Mouse (Mus musculus): Measurements from ENCODE around the gene Ces1c. TPM values are rescaled to one million over a fixed set of nuclear protein-coding genes. Genes with fewer than 3 reads are reported as not detected.

Gene Ces1c
- not detected in 2 replicates for polyA plus RNA-seq (2016; fragmentation: Nextera tagmentation; extraction: Ambion mirVana)

DNA sequence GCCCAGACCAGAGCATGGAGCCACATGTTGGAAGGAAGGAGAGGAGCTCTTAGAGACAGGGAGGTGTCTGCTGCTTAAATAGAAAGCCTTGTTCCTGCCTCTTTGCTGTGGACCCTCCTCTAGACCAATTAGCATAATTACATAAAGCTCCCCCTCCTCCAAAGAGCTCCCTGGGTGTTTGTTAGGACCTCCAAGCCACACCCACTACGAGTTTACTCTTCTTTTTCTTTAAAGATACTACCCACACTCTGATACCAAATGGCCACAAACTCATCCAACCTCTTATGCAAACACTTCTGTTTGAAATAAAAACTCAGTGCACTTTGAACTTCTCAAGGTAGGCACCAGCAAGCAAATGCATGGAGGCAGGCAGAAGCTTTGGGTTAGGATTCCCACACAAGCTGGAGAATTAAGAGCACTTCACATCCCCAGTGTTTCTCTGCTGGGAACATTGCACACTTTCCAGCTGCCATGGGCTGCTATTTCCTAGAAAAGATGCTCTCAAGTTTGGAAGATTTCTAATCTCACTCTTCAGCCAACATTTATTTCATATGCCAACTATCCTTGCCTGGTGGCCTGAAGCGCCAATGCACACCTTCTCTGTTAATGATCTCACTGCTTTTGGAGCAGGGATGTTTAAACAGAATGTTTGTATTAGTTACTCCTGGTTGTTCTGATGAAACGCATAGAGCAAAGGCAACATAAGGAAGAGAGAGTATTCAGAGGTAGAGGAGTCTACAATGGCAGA, at the start of gene Ces1c:
Gene Ces1c (minus strand): TSS at position 51 of the 748 bp plus-strand sequence.
- Histone ChIP-seq H3K4me3 (no peak within 1 kb of the TSS), H3K36me3 (no peaks in the 10 kb centered on the region), H3K9me3 (no peaks in the 10 kb centered on the region), H3K27me3 (ENCODE audit: insufficient read depth, poor library complexity, severe bottlenecking) (no peaks in the 10 kb centered on the region), H3K4me1 (no peaks in the 10 kb centered on the region), H3K27ac (no peak within 1 kb of the TSS)
- no peak for DNase-seq (ENCODE audit: low spot score)
- WGBS = 76% methylated on average over 3 of the region's 3 CpGs

DNA sequence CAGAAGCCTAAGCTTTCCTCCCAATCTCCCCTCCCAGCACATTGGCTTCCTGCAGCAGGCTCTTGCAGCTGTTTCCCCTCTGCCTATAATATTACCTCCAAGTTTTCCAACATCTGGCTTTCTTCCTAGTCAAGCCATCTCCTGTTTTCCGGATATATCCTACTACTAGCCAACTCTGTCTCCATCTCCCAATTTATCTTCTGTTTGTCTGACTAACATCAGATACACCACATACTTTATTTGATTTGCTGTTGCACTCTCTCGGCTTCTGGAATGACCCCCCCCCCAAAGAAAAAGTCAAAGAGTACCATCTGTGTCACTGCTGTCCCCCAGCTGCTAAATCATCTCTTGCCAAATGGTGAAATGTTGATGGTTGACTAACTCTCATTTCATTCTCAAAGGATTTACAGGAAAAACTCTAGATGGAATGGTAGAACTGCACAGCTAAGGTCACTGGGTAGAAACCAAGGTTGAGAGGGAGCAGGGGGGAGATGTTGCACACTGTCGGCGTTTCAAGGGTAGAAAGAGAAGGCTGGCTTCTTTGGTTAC, 49.6 kb upstream of the Ces1c start:
- no peak overlapping the region for H3K27ac ChIP-seq
- DNase-seq (ENCODE audit: low spot score) = no peak
- whole genome bisulfite sequencing = 81% methylated on average over 4 of the region's 4 CpGs

DNA sequence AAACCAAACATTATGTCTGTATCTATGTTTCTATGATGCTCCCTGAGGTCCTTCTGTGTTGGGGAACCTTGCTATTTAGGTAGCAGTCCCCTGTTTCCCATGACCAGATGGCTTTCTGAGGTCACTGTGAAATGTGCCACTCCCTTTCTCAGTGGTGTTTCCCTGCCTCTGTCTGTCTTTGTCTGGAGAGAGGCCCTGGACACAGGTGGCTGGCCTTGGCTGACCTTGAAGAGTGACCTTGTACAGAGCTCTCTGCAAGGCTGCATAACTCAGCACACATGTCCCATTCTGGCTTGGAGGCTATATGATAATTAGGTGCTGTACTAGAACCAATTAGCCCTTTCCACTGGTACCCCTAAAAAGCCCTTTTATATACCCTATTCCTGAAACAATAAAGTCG, 45.5 kb upstream of the Ces1c start:
- DNase-seq (ENCODE audit: low spot score) = no peak
- Histone ChIP-seq H3K36me3 (no peaks in the 10 kb centered on the region), H3K27me3 (ENCODE audit: insufficient read depth, poor library complexity, severe bottlenecking) (no peaks in the 10 kb centered on the region), H3K9me3 (no peaks in the 10 kb centered on the region), H3K4me1 (peaks cover 6% of the 10 kb centered on the region; the same call in 1 of the 2 replicates), H3K27ac (no peak overlapping the region), H3K4me3 (no peak overlapping the region)
- WGBS = 75% methylated on average over 1 of the region's 1 CpGs

More for the DNA sequence above, 49.6 kb upstream of the Ces1c start:
- H3K4me3 ChIP-seq = no peak overlapping the region
- H3K9me3 ChIP-seq = no peaks in the 10 kb centered on the region
- H3K4me1 ChIP-seq = peaks cover 3% of the 10 kb centered on the region; the same call in 1 of the 2 replicates
- H3K36me3 ChIP-seq = no peaks in the 10 kb centered on the region
- no peaks in the 10 kb centered on the region for H3K27me3 ChIP-seq (ENCODE audit: insufficient read depth, poor library complexity, severe bottlenecking)

DNA sequence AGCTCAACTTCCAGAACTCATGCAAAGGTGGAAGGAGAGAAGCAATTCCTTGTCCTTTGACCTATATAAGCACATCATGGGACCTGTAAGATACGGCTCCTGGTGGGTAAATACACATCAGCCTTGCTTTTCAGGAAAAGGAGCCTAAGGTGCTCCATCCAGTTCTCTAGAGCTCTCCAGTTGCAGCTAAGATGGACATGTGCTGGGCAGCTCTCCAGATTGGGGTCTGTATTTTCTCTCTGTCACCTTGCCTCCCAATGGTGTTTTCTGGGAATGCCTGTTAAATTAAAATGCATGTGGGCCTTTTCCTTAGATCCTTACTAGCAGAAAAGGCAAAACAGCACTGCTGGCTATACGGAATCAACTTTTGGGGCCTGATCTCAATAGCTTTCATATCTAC, 43.5 kb upstream of the Ces1c start:
- Histone ChIP-seq H3K4me1 (peaks cover 6% of the 10 kb centered on the region; the same call in 1 of the 2 replicates), H3K27ac (no peak overlapping the region), H3K4me3 (no peak overlapping the region), H3K9me3 (no peaks in the 10 kb centered on the region), H3K36me3 (no peaks in the 10 kb centered on the region), H3K27me3 (ENCODE audit: insufficient read depth, poor library complexity, severe bottlenecking) (no peaks in the 10 kb centered on the region)
- no peak for DNase-seq (ENCODE audit: low spot score)
- WGBS = 84% methylated on average over 2 of the region's 2 CpGs

DNA sequence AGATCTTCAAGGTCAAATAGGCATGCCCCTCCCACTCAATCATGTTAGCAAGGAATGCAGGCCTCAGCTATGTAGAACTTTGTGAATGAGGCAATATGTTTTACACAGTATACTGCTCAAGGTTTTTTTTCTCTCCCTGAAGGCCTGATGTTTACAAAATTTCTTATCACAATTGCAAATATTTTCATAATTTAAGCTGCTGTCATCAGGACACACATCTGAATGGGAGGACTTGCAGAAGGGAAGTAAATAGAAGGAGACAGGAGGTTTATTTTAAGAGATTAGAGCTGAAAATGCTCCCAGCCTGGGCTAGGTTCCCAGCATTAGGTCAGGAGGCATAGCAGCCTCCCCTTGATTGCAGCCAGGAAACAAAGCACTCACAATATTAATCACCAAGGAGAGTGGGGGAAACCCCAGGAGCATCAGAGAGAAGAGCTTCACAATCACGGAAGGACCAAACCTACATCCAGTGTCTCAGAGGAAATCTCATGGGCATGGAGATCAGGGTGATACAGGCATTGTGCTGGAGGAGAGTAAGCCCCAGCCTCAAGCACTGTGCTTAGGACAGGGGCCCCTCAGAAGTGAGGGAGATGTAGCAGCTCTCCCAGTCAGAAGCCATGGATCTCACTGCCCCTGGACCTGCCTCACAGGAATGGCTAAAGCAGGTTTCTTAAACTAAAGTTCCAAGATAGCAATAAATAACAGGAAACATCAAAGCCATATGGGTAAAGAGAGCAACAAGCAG, 40.9 kb upstream of the Ces1c start:
- no peaks in the 10 kb centered on the region for H3K36me3 ChIP-seq
- H3K4me3 ChIP-seq = no peak overlapping the region
- H3K9me3 ChIP-seq = no peaks in the 10 kb centered on the region
- 52% methylated on average over 1 of the region's 1 CpGs for WGBS
- H3K27me3 ChIP-seq (ENCODE audit: insufficient read depth, poor library complexity, severe bottlenecking) = no peaks in the 10 kb centered on the region
- H3K4me1 ChIP-seq = peaks cover 6% of the 10 kb centered on the region; the same call in 1 of the 2 replicates
- no peak for DNase-seq (ENCODE audit: low spot score)
- H3K27ac ChIP-seq = no peak overlapping the region

DNA sequence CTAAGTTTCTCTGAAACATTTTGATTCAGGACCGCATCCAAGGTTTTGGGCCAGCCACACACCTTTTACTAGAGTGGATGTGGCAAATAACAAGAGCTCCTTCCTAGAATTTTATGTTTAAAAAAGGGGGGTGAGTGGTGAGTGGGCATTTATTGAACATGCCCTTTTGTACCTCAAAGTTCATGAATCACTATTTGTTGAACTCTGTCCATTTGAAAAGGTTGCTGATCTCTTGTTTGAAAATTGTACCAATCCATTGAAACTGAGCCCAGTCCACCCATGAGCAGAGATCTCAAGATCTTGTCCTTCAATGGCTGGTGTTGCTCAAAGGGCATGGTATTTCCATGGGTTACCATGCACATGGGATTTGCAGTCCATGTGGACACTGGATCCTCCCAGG, 32.3 kb upstream of the Ces1c start:
- Histone ChIP-seq H3K27me3 (ENCODE audit: insufficient read depth, poor library complexity, severe bottlenecking) (no peaks in the 10 kb centered on the region), H3K27ac (no peak overlapping the region), H3K9me3 (no peaks in the 10 kb centered on the region), H3K4me3 (no peak overlapping the region), H3K36me3 (no peaks in the 10 kb centered on the region), H3K4me1 (no peaks in the 10 kb centered on the region)
- 83% methylated on average over 1 of the region's 1 CpGs for WGBS
- DNase-seq (ENCODE audit: low spot score) = no peak

DNA sequence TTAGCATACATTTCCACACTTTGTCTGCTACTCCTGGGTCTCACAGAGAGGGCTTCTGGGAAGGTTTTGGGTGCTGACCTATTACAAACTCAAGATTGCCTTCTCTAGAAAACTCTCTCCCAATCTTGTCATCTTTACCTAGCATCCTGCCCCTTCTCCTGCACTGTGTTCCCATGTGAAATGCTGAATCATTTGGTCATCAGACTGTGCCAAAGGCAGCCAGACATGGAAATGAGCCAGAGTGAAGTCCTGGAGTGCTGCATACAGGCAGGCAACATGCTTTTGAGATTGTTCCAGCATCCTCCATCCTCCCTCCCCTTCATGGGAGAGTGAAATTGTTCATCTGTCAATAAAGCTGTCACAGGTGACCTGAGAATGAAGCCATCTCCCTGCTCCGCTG, 20.3 kb upstream of the Ces1c start:
- no peak for DNase-seq (ENCODE audit: low spot score)
- Histone ChIP-seq H3K4me1 (no peaks in the 10 kb centered on the region), H3K27ac (no peak overlapping the region), H3K27me3 (ENCODE audit: insufficient read depth, poor library complexity, severe bottlenecking) (no peaks in the 10 kb centered on the region), H3K36me3 (no peaks in the 10 kb centered on the region), H3K9me3 (no peaks in the 10 kb centered on the region), H3K4me3 (no peak overlapping the region)
- 90% methylated on average over 1 of the region's 1 CpGs for WGBS

DNA sequence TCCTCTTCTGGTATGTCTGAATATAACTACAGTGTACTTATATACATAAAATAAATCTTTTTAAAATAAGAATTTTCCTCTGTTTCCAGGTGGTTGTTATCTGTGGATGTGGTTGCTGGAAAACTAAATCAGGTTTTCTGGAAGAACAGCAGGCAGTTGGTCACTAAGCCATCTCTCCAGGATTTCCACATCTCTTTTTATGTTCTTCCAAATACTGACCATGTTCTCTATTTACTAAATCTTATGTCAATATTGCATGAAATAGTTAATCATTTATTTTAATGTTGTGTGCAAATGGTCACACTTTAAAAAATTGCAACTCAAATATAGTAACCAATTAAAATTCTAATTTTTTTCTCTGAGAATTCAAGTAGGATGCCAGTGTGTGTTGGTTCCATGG, 16.2 kb upstream of the Ces1c start:
- H3K9me3 ChIP-seq = no peaks in the 10 kb centered on the region
- H3K27ac ChIP-seq = no peak overlapping the region
- H3K27me3 ChIP-seq (ENCODE audit: insufficient read depth, poor library complexity, severe bottlenecking) = no peaks in the 10 kb centered on the region
- no peaks in the 10 kb centered on the region for H3K36me3 ChIP-seq
- no peak for DNase-seq (ENCODE audit: low spot score)
- no peaks in the 10 kb centered on the region for H3K4me1 ChIP-seq
- H3K4me3 ChIP-seq = no peak overlapping the region

DNA sequence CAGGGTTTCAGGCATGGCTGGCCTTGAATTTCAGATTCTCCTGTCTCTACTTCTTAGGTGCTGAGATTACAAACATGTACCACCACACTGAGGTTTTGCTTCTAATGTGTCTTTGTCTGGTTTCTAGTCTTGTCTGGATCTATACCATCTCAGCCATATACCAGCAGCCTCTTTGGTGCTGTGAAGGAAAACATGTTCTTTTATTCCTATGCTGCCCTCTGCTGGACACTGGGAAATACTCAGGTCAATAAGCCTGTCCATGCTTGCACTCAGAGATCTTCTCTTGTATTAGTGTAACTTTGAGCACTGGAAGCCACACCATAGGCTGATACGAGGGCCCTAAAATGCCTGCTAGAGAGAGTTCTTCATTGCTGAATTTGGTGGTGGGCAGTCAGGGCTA, 9.6 kb upstream of the Ces1c start:
- DNase-seq (ENCODE audit: low spot score) = no peak

DNA sequence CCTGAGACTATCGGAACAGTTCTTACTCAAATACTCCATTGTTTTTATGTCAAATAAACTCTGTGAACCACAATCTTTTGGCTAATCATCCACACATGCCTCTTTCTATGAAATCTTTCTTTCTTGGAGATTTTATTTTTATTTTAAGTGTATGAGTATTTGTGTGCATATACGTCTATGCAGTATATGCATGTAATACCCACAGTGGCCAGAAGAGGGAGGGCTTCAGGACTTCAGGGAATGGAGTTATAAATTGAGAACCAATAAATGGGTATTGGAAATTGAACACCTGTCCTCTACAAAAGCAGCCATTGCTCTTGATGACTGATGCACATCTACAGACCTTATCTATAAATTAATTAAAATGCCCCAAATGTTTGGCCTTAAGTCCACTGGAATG, 1.1 kb upstream of the Ces1c start:
- Histone ChIP-seq H3K27me3 (ENCODE audit: insufficient read depth, poor library complexity, severe bottlenecking) (no peaks in the 10 kb centered on the region), H3K9me3 (no peaks in the 10 kb centered on the region), H3K27ac (no peak overlapping the region), H3K4me1 (no peaks in the 10 kb centered on the region), H3K4me3 (no peak overlapping the region), H3K36me3 (no peaks in the 10 kb centered on the region)
- WGBS = 89% methylated on average over 2 of the region's 2 CpGs
- DNase-seq (ENCODE audit: low spot score) = no peak

More for the DNA sequence above, 9.6 kb upstream of the Ces1c start:
- H3K4me1 ChIP-seq = no peaks in the 10 kb centered on the region
- H3K4me3 ChIP-seq = no peak overlapping the region
- no peaks in the 10 kb centered on the region for H3K27me3 ChIP-seq (ENCODE audit: insufficient read depth, poor library complexity, severe bottlenecking)
- no peak overlapping the region for H3K27ac ChIP-seq
- no peaks in the 10 kb centered on the region for H3K36me3 ChIP-seq
- no peaks in the 10 kb centered on the region for H3K9me3 ChIP-seq
- 51% methylated on average over 1 of the region's 1 CpGs for WGBS

DNA sequence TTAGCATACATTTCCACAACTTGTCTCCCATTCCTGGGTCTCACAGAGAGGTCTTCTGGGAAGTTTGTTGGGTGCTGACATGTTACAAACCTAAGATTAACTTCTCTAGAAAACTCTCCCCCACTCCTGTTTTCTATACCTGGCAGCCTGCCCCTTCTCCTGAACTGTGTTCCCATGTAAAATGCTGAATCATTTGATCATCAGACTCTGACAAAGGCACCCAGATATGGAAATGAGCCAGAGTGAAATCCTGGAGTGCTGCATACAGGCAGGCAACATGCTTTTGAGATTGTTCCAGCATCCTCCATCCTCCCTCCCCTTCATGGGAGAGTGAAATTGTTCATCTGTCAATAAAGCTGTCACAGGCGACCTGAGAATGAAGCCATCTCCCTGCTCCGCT, 4.6 kb downstream of the Ces1c start:
- Histone ChIP-seq H3K4me3 (no peak overlapping the region), H3K36me3 (no peaks in the 10 kb centered on the region), H3K27me3 (ENCODE audit: insufficient read depth, poor library complexity, severe bottlenecking) (no peaks in the 10 kb centered on the region), H3K27ac (no peak overlapping the region), H3K4me1 (no peaks in the 10 kb centered on the region), H3K9me3 (no peaks in the 10 kb centered on the region)
- WGBS = 76% methylated on average over 2 of the region's 2 CpGs
- DNase-seq (ENCODE audit: low spot score) = no peak

DNA sequence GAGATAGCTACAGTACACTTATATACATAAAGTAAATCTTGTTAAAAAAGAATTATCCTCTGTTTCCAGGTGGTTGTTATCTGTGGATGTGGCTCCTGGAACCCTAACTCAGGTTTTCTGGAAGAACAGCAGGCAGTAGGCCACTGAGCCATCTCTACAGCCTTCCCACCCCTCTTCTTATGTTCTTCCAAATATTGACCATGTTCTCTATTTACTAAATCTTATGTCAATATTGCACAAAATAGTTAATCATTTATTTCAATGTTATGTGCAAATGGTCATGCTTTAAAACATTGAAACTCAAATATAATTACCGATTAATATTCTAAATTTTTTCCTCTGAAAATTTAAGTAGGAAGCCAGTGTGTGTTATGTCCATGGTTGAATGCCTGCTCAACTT, 9.1 kb downstream of the Ces1c start:
- no peaks in the 10 kb centered on the region for H3K4me1 ChIP-seq
- DNase-seq (ENCODE audit: low spot score) = no peak
- H3K9me3 ChIP-seq = no peaks in the 10 kb centered on the region
- H3K4me3 ChIP-seq = no peak overlapping the region
- no peaks in the 10 kb centered on the region for H3K27me3 ChIP-seq (ENCODE audit: insufficient read depth, poor library complexity, severe bottlenecking)
- no peak overlapping the region for H3K27ac ChIP-seq
- WGBS = 69% methylated on average over 1 of the region's 1 CpGs
- H3K36me3 ChIP-seq = no peaks in the 10 kb centered on the region

DNA sequence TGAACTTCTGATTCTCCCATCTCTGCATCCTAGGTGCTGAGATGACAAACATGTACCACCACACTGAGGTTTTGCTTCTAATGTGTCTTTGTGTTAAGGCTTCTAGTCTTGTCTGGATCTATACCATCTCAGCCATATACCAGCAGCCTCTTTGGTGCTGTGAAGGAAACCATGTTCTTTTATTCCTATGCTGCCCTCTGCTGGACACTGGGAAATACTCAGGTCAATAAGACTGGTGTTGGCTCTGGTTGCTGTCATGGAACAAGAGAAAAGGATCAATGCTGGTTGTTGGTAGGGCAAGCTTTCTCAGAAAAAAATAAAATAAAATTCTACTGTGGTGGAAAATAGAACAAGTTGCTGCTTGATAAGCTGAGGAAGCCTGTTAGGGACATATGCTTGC, 35.7 kb downstream of the Ces1c start:
- peak; percentile 76 for DNase-seq (ENCODE audit: low spot score)
- H3K4me3 ChIP-seq = no peak overlapping the region
- H3K27ac ChIP-seq = no peak overlapping the region
- H3K27me3 ChIP-seq (ENCODE audit: insufficient read depth, poor library complexity, severe bottlenecking) = no peaks in the 10 kb centered on the region
- no peaks in the 10 kb centered on the region for H3K36me3 ChIP-seq
- H3K9me3 ChIP-seq = no peaks in the 10 kb centered on the region
- H3K4me1 ChIP-seq = no peaks in the 10 kb centered on the region
